Mouse (Mus musculus): ENCODE results near the gene Ube2l6. TPM values are rescaled to one million over a fixed set of nuclear protein-coding genes. Genes with fewer than 3 reads are reported as not detected.

The Ube2l6 gene
- polyA plus RNA-seq, 1 experiment from 2014 or later = 32.9 TPM

GRCm38 (mm10) chr2:84819861-84820260 lies 21.2 kb downstream of the Ube2l6 start:
- Histone ChIP-seq H3K27ac (no peak overlapping the region), H3K4me2 (replicated peaks) (no peak overlapping the region), H3K27me3 (no peaks in the 10 kb centered on the region), H3K36me3 (no peaks in the 10 kb centered on the region), H3K4me1 (no peaks in the 10 kb centered on the region), H3K9me3 (no peaks in the 10 kb centered on the region), H3K4me3 (no peak overlapping the region), H3K9ac (no peak overlapping the region)
- no peak for ATAC-seq (ENCODE audit: insufficient number of reproducible peaks, insufficient read depth, low FRiP score, low TSS enrichment)
- 49% methylated on average over 3 of the region's 3 CpGs for WGBS

DNA sequence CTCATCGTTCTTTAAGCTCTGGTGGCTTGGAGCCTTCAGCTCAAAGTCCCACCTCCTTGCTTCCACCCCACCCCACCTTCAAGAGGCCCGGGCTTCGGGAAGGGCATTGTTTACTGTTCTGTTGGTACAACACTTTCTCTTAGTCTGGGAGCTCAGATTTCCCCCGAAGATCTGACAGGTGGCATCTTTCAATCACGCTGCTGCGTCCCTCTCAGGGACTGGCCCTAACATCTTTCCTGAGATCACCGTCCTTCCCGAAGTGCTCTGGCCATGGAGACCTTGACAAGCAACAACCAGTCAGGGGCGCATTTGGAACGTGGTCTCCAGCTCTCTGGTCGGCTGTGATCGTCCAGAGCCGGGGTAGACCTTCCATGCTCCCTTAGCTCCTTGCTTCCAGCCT lies 23.9 kb downstream of the Ube2l6 start, which contains the start of gene Smtnl1:
Gene Smtnl1, minus strand, starts transcription at position 101 of the 400 bp plus-strand sequence.
- Histone ChIP-seq H3K27ac (0 out of 2 replicates have a peak within 1 kb of the TSS, but pooled peaks have one; percentile 31), H3K27me3 (no peaks in the 10 kb centered on the region), H3K4me3 (no peak within 1 kb of the TSS), H3K9me3 (no peaks in the 10 kb centered on the region), H3K4me2 (replicated peaks) (no peak within 1 kb of the TSS), H3K36me3 (no peaks in the 10 kb centered on the region), H3K9ac (no peak within 1 kb of the TSS), H3K4me1 (peaks cover 2% of the 10 kb centered on the region)
- ATAC-seq (ENCODE audit: insufficient number of reproducible peaks, insufficient read depth, low FRiP score, low TSS enrichment) = no peak
- WGBS = 67% methylated on average over 13 of the region's 13 CpGs

DNA sequence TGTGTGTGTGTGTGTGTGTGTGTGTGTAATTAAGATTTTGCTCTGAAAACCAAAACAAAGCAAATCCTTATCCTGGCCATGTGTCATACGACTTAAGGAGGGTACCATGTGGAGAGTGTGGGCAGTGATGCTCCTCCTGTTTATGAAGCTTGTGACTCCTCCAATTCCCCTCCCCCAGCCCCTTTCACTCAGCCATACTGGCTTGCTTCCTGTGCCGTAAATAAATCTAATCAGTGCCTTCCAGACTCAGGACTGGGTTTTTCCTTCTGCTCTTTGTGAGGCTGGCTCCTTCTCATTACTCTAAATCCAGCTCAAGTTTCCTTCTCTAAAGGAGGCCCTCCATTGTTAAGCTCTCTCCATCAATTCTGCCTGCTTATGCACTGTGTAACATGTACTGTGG lies 24.6 kb downstream of the Ube2l6 start:
- no peak overlapping the region for H3K9ac ChIP-seq
- peaks cover 9% of the 10 kb centered on the region for H3K4me1 ChIP-seq
- no peak for ATAC-seq (ENCODE audit: insufficient number of reproducible peaks, insufficient read depth, low FRiP score, low TSS enrichment)
- no peaks in the 10 kb centered on the region for H3K27me3 ChIP-seq
- 0 out of 2 replicates have a peak overlapping the region, but pooled peaks have one; percentile 31 for H3K27ac ChIP-seq
- H3K36me3 ChIP-seq = no peaks in the 10 kb centered on the region
- WGBS = 29% methylated on average over 2 of the region's 2 CpGs
- H3K4me3 ChIP-seq = no peak overlapping the region
- H3K4me2 ChIP-seq (replicated peaks) = no peak overlapping the region
- no peaks in the 10 kb centered on the region for H3K9me3 ChIP-seq

GRCm38 (mm10) chr2:84826488-84827282 lies 28.1 kb downstream of the Ube2l6 start, which contains the start of gene Timm10:
Gene Timm10 (plus strand): TSS chr2:84826997.
- Histone ChIP-seq H3K4me1 (peaks cover 10% of the 10 kb centered on the region), H3K36me3 (0 out of 2 replicates have a peak, but pooled peaks cover 3% of the 10 kb centered on the region), H3K4me3 (peak within 1 kb of the TSS; percentile 91), H3K9me3 (no peaks in the 10 kb centered on the region), H3K27me3 (no peaks in the 10 kb centered on the region), H3K4me2 (replicated peaks) (peak within 1 kb of the TSS; percentile 99), H3K27ac (no peak within 1 kb of the TSS; the same call in 1 of the 2 replicates), H3K9ac (peak within 1 kb of the TSS; percentile 73)
- ATAC-seq (ENCODE audit: insufficient number of reproducible peaks, insufficient read depth, low FRiP score, low TSS enrichment) = peak; percentile 89
- WGBS = under 1% methylated on average over 34 of the region's 34 CpGs

DNA sequence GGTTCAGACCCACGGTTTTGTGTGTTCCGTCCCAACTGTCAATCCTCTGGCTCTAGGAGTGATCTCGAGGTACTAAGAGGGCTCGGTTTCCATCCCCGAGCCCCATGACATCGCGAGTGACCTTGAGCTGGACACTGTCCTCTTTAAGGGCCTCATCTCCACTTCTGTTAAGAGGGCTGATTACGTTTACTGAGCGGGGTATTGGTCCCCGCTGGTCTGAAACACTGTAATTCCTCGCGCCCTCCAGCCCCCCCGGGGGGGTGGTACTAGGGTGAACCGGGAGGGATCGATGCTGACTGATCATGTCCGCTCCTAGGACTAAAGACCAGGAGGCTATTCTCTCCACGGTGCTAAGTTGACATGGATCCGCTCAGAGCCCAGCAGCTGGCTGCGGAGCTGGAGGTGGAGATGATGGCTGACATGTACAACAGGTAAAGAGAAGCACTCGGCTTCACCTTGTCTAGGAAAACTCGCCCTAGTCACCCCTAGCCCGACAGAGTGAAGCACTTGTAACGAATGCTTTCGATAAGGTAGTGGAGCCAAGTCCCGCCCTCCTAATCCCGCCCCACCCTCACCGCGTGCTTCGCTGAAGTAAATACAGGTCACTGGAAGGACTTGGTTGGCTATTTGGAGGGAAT lies 28.8 kb downstream of the Ube2l6 start:
- ATAC-seq (ENCODE audit: insufficient number of reproducible peaks, insufficient read depth, low FRiP score, low TSS enrichment) = 0 out of 2 replicates have a peak, but pooled peaks have one; percentile 3
- Histone ChIP-seq H3K9ac (peak overlapping the region; percentile 73), H3K4me1 (peaks cover 10% of the 10 kb centered on the region), H3K27ac (no peak overlapping the region; the same call in 1 of the 2 replicates), H3K27me3 (no peaks in the 10 kb centered on the region), H3K36me3 (0 out of 2 replicates have a peak, but pooled peaks cover 3% of the 10 kb centered on the region), H3K4me3 (peak overlapping the region; percentile 91), H3K9me3 (no peaks in the 10 kb centered on the region), H3K4me2 (replicated peaks) (peak overlapping the region; percentile 99)
- under 1% methylated on average over 29 of the region's 29 CpGs for WGBS

- H3K27ac ChIP-seq = 0 out of 2 replicates have a peak overlapping the region, but pooled peaks have one; percentile 1
- 41% methylated on average over 10 of the region's 10 CpGs for whole genome bisulfite sequencing
- no peaks in the 10 kb centered on the region for H3K27me3 ChIP-seq
- H3K4me3 ChIP-seq = no peak overlapping the region
- H3K4me1 ChIP-seq = peaks cover 10% of the 10 kb centered on the region
- H3K4me2 ChIP-seq (replicated peaks) = no peak overlapping the region
- H3K9me3 ChIP-seq = no peaks in the 10 kb centered on the region
- H3K36me3 ChIP-seq = 0 out of 2 replicates have a peak, but pooled peaks cover 3% of the 10 kb centered on the region
- H3K9ac ChIP-seq = 0 out of 2 replicates have a peak overlapping the region, but pooled peaks have one; percentile 13
- ATAC-seq (ENCODE audit: insufficient number of reproducible peaks, insufficient read depth, low FRiP score, low TSS enrichment) = peak; percentile 70; the same call in 1 of the 2 replicates
Observed at GRCm38 (mm10) chr2:84831666-84832391, 33.2 kb downstream of the Ube2l6 start.

DNA sequence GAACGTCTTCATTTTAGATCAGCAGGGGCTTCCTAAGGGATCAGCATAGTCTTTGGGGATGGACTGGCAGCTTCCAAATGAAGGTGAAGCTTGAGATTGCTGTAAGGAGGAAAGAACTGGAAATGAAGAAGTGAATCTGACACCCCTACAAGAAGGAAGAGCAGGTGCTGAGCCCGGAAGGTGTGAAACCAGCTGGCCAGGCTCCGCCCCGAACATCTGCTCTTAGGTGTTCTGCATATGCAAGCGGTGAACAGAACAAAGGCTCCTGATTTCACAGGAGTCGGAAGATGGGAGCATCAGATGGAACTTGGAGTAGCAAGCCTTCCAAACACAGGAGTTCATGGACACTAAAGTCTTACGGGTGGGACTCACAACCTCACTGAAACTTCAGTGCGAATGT lies 38.5 kb downstream of the Ube2l6 start:
- H3K4me2 ChIP-seq (replicated peaks) = no peak overlapping the region
- no peak overlapping the region for H3K4me3 ChIP-seq
- WGBS = 64% methylated on average over 8 of the region's 8 CpGs
- peaks cover 12% of the 10 kb centered on the region for H3K4me1 ChIP-seq
- no peak overlapping the region for H3K27ac ChIP-seq
- peaks cover 4% of the 10 kb centered on the region; the same call in 1 of the 2 replicates for H3K27me3 ChIP-seq
- no peak for ATAC-seq (ENCODE audit: insufficient number of reproducible peaks, insufficient read depth, low FRiP score, low TSS enrichment)
- H3K9me3 ChIP-seq = no peaks in the 10 kb centered on the region
- H3K36me3 ChIP-seq = no peaks in the 10 kb centered on the region
- H3K9ac ChIP-seq = no peak overlapping the region

- H3K27me3 ChIP-seq = peaks cover 4% of the 10 kb centered on the region; the same call in 1 of the 2 replicates
- H3K4me2 ChIP-seq (replicated peaks) = peak overlapping the region; percentile 86; the same call in 1 of the 2 replicates
- H3K9ac ChIP-seq = no peak overlapping the region
- 32% methylated on average over 9 of the region's 9 CpGs for WGBS
- H3K36me3 ChIP-seq = no peaks in the 10 kb centered on the region
- H3K4me1 ChIP-seq = peaks cover 14% of the 10 kb centered on the region
- no peak overlapping the region for H3K4me3 ChIP-seq
- no peak overlapping the region for H3K27ac ChIP-seq
- H3K9me3 ChIP-seq = no peaks in the 10 kb centered on the region
- ATAC-seq (ENCODE audit: insufficient number of reproducible peaks, insufficient read depth, low FRiP score, low TSS enrichment) = no peak
Observed at GRCm38 (mm10) chr2:84837817-84838592, 39.4 kb downstream of the Ube2l6 start.

DNA sequence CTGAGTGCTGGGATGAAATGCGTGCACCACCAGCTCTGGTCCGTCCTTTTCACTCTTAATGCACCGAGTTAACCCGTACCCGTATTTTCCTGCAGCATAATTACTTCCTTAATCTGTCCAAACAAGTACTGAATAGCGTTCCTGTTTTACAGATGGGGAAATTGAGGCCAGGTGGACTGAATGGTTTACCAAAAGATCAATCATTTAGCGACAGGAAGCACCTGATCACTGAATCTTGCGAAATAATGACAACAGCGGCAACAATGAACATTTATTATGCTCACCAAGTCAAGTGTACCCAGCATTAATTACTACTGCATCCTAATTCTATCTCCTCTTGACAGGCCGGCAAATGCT lies 39.9 kb downstream of the Ube2l6 start, which contains the start of gene Slc43a1:
Gene Slc43a1, plus strand, starts transcription at position 258 of the 357 bp plus-strand sequence.
- Histone ChIP-seq H3K36me3 (no peaks in the 10 kb centered on the region), H3K9me3 (no peaks in the 10 kb centered on the region), H3K4me2 (replicated peaks) (peak within 1 kb of the TSS; percentile 86), H3K9ac (peak within 1 kb of the TSS; percentile 79), H3K4me1 (peaks cover 14% of the 10 kb centered on the region), H3K4me3 (peak within 1 kb of the TSS; percentile 73), H3K27ac (peak within 1 kb of the TSS; percentile 90), H3K27me3 (peaks cover 4% of the 10 kb centered on the region; the same call in 1 of the 2 replicates)
- ATAC-seq (ENCODE audit: insufficient number of reproducible peaks, insufficient read depth, low FRiP score, low TSS enrichment) = no peak
- WGBS = 12% methylated on average over 10 of the region's 10 CpGs

DNA sequence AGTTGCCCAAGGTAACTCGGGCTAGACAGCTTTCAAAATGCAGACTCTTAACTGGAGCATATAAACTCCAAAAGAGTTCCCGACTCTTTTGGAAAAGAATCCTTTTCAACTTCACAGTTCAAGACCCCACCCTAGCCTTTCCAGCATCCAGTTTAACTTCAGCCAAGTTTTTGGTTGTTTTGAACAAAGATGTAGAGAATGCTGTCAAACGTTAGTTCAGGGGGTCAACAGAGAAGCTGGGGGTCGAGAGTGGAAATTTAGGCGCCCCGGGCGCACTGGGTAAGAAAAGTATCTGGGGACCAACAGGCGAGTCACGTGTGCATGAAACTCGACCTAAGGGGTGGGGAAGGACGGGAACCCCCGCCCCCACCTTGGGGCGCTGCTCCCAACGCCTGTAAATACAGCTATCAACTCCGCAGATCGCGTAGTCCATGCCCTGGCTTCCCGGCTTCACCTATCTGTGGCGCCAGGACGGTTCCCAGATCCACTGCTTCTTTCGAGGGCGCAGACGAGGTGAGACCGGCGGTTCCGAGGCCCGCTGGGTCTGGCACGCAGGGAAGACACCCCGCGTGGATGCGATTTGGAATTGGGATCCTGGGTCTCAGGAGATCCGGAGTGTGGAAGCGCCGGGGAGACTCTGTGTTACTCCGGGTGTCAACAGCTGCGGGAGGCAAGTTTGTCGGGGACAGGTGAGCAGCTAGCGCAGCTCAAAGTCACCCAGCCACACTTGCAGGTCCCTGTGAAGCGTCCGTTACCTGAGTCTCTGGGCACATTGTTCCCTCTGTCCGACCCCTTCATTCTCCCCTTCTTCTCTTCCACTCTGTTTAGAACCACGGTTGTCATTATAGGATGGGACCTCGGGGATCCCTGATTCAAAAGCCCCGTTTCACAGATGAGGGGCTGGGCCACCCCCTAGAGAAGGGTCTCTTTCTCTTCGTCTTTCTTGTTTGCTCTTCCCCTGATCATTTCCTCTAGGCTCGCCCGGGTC lies 40.7 kb downstream of the Ube2l6 start:
- H3K36me3 ChIP-seq = no peaks in the 10 kb centered on the region
- H3K9ac ChIP-seq = peak overlapping the region; percentile 79
- H3K27ac ChIP-seq = peak overlapping the region; percentile 90
- H3K9me3 ChIP-seq = no peaks in the 10 kb centered on the region
- peak overlapping the region; percentile 73 for H3K4me3 ChIP-seq
- under 1% methylated on average over 47 of the region's 47 CpGs for WGBS
- peaks cover 4% of the 10 kb centered on the region; the same call in 1 of the 2 replicates for H3K27me3 ChIP-seq
- ATAC-seq (ENCODE audit: insufficient number of reproducible peaks, insufficient read depth, low FRiP score, low TSS enrichment) = peak; percentile 25
- H3K4me2 ChIP-seq (replicated peaks) = peak overlapping the region; percentile 86
- peaks cover 14% of the 10 kb centered on the region for H3K4me1 ChIP-seq

All from embryonic facial prominence, embryonic 12.5 days (tissue).